Mouse (Mus musculus): ENCODE measurements at regions not wholly inside any gene's neighbourhood (a gene's known extent, or its start where the extent isn't known, plus 50 kb on each side); places are given as distances from the start of the nearest gene placed in this dataset.

DNA sequence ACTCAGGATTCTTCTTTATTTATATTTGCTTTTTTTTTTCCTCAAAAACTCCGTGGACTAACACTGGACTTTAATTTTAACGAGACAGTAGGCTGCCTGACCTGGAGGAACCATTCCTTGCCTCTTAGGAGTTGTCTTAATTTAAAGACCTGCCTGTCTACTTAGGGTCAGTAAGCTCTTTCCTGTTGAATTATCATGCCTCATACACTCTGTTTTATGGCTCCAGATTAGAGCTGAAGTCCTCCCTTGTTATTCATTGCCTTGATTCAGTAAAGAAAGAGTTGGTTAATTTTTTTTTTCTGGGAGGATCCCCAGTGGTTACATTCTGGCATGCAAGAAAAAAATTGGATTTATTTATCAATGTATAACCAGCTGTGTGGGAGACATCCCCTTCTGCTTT, 187.3 kb upstream of the Cdh6 start:
- H3K9ac ChIP-seq (ENCODE audit: low read depth, low read length) = no peak overlapping the region
- no peaks in the 10 kb centered on the region for H3K36me3 ChIP-seq (ENCODE audit: control insufficient read depth, insufficient read depth)
- no peaks in the 10 kb centered on the region for H3K9me3 ChIP-seq (ENCODE audit: control insufficient read depth)
- no peaks in the 10 kb centered on the region for H3K27me3 ChIP-seq (replicated peaks; ENCODE audit: control insufficient read depth, insufficient read depth, low read length)
- TF ChIP-seq CTCF (IDR thresholded peaks at IDR 0.05; ENCODE audit: low read depth) = no peak
- 30% methylated on average over 2 of the region's 2 CpGs for WGBS
- no peak overlapping the region for H3K4me2 ChIP-seq (replicated peaks; ENCODE audit: low read depth)
- H3K4me1 ChIP-seq (replicated peaks; ENCODE audit: control insufficient read depth, insufficient read depth, low read length) = no peaks in the 10 kb centered on the region
- H3K27ac ChIP-seq (ENCODE audit: low read depth, low read length) = no peak overlapping the region
- ATAC-seq = no peak
- no peak overlapping the region for H3K4me3 ChIP-seq (ENCODE audit: low read depth, low read length)

DNA sequence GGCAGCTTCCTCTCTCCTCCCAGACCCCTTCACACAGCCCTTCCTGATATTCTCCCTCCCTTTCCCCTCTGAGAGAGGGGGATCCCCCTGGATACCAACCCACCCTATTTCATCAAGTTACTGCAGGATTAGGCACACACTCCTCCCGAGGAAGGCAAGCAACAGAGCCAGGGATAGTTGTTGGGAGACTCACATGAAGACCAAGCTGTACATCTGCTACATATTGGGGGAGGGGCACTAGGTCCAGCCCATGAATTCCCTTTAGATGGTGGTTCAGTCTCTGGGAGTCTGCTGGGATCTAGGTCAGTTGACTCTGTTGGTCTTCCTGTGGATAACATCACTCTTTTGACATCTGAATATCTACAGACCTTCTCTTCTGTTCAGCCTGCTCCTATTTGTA, 185.6 kb upstream of the Cdh6 start:
- no peak overlapping the region for H3K4me2 ChIP-seq (replicated peaks; ENCODE audit: low read depth)
- H3K36me3 ChIP-seq (ENCODE audit: control insufficient read depth, insufficient read depth) = no peaks in the 10 kb centered on the region
- H3K27me3 ChIP-seq (replicated peaks; ENCODE audit: control insufficient read depth, insufficient read depth, low read length) = no peaks in the 10 kb centered on the region
- no peak for TF ChIP-seq CTCF (IDR thresholded peaks at IDR 0.05; ENCODE audit: low read depth)
- H3K4me1 ChIP-seq (replicated peaks; ENCODE audit: control insufficient read depth, insufficient read depth, low read length) = no peaks in the 10 kb centered on the region
- no peak for ATAC-seq
- no peak overlapping the region for H3K9ac ChIP-seq (ENCODE audit: low read depth, low read length)
- H3K9me3 ChIP-seq (ENCODE audit: control insufficient read depth) = no peaks in the 10 kb centered on the region
- WGBS = 30% methylated on average over 1 of the region's 1 CpGs
- H3K4me3 ChIP-seq (ENCODE audit: low read depth, low read length) = no peak overlapping the region
- no peak overlapping the region for H3K27ac ChIP-seq (ENCODE audit: low read depth, low read length)

DNA sequence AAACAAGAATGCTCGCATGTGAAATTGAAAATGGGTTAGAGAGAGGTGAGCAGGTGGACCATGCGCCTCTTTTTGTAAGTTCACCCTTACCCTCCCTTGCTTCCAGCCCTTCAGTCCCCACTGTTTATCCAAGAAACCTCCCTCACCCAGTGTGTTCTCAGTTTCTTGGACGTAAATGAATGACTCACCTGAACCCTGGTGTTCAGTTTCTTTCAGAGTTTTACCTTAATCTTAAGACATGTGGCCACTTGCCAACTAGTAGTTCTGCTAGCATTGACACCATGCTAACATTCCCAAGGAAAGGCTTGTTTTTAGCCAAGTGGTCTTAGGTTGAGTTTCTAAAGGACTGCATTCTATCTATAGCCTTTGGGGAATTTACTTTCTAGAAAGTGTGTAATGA, 176.8 kb upstream of the Cdh6 start:
- Histone ChIP-seq H3K27me3 (replicated peaks; ENCODE audit: control insufficient read depth, insufficient read depth, low read length) (no peaks in the 10 kb centered on the region), H3K4me1 (replicated peaks; ENCODE audit: control insufficient read depth, insufficient read depth, low read length) (no peaks in the 10 kb centered on the region), H3K4me2 (replicated peaks; ENCODE audit: low read depth) (no peak overlapping the region), H3K27ac (ENCODE audit: low read depth, low read length) (no peak overlapping the region), H3K4me3 (ENCODE audit: low read depth, low read length) (no peak overlapping the region), H3K9ac (ENCODE audit: low read depth, low read length) (no peak overlapping the region), H3K9me3 (ENCODE audit: control insufficient read depth) (no peaks in the 10 kb centered on the region), H3K36me3 (ENCODE audit: control insufficient read depth, insufficient read depth) (no peaks in the 10 kb centered on the region)
- 79% methylated on average over 3 of the region's 3 CpGs for WGBS
- TF ChIP-seq CTCF (IDR thresholded peaks at IDR 0.05; ENCODE audit: low read depth) = no peak
- no peak for ATAC-seq

DNA sequence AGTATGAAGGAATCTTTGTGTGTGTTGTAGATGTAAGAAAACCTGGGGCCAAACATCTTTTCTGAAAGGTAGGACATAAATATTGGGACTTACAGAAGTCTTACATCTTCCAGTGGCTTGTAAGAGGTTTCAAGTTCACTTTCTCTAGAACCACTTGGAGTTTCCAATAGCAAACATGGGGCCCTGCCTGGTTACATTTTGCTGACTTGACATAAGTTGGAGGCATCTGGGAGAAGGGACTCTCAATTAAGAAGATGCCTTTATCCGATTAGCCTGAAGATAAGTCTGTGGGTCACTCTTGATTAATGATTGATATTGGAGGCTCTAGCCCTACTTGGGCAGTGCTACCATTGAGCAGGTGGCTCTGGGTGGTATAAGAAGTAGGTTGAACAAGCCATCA, 162.9 kb upstream of the Cdh6 start:
- Histone ChIP-seq H3K27me3 (replicated peaks; ENCODE audit: control insufficient read depth, insufficient read depth, low read length) (no peaks in the 10 kb centered on the region), H3K27ac (ENCODE audit: low read depth, low read length) (no peak overlapping the region), H3K4me3 (ENCODE audit: low read depth, low read length) (no peak overlapping the region), H3K4me1 (replicated peaks; ENCODE audit: control insufficient read depth, insufficient read depth, low read length) (no peaks in the 10 kb centered on the region), H3K9me3 (ENCODE audit: control insufficient read depth) (no peaks in the 10 kb centered on the region), H3K36me3 (ENCODE audit: control insufficient read depth, insufficient read depth) (no peaks in the 10 kb centered on the region), H3K9ac (ENCODE audit: low read depth, low read length) (no peak overlapping the region), H3K4me2 (replicated peaks; ENCODE audit: low read depth) (no peak overlapping the region)
- no peak for ATAC-seq
- no peak for TF ChIP-seq CTCF (IDR thresholded peaks at IDR 0.05; ENCODE audit: low read depth)
- 83% methylated on average over 1 of the region's 1 CpGs for WGBS

DNA sequence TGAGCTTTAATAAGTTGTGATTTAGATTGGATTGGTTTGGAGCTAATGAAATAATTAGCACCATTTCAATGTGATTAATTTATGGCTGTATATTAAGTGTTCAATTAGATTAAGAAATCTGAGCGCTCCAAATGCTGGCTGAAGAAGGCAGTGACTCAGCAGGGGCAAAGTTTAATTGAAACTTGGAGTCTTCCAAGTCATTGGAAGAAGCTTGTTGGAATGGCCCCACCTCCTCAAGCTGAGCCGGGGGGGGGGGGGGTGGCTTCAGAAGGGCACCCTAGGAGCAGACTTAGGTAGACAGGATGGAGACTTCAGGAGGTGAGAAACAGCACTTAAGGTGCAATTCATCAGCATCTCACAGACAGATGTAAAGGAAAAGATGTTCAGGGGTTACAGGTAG, 151.0 kb upstream of the Cdh6 start:
- H3K27me3 ChIP-seq (replicated peaks; ENCODE audit: control insufficient read depth, insufficient read depth, low read length) = no peaks in the 10 kb centered on the region
- no peaks in the 10 kb centered on the region for H3K36me3 ChIP-seq (ENCODE audit: control insufficient read depth, insufficient read depth)
- H3K4me3 ChIP-seq (ENCODE audit: low read depth, low read length) = no peak overlapping the region
- no peak overlapping the region for H3K4me2 ChIP-seq (replicated peaks; ENCODE audit: low read depth)
- TF ChIP-seq CTCF (IDR thresholded peaks at IDR 0.05; ENCODE audit: low read depth) = no peak
- ATAC-seq = no peak
- WGBS = 48% methylated on average over 2 of the region's 2 CpGs
- no peak overlapping the region for H3K27ac ChIP-seq (ENCODE audit: low read depth, low read length)
- H3K9me3 ChIP-seq (ENCODE audit: control insufficient read depth) = no peaks in the 10 kb centered on the region
- H3K4me1 ChIP-seq (replicated peaks; ENCODE audit: control insufficient read depth, insufficient read depth, low read length) = no peaks in the 10 kb centered on the region
- H3K9ac ChIP-seq (ENCODE audit: low read depth, low read length) = no peak overlapping the region

DNA sequence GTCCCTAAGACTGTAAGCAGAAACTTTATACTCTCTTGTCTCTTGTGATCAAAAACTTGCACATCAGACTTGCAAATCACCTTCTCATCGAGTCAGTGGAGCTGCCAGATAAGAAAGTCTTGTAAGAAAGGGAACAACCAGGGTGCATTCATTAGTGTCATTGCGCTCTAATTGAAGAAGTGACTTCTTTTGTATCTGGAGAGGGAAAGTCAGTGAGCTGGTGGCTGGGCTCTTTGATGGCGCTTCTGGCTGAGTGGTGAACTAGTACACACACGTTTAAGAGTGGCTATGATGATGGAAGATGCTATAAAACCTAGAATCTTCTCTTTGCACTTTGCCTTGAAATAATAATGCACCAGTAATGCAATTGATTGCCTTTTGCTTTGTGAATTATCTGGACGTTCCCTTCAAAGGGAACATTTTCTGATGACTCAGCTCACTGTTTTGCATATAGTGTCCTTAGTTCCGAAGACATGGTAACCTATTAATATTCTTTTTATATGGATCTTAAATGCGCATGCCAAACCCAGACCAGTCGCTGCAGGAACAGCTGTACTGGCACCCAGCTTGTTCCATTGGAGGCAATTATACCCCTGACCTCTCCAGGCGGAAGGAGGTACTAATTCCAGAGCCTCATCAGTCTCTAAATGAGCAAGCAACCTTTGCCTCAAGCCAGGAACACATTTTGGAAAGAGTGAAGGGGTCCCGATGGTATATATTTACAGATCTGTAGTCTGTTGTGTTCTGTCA, 147.3 kb upstream of the Cdh6 start:
- TF ChIP-seq CTCF (IDR thresholded peaks at IDR 0.05; ENCODE audit: low read depth) = no peak
- no peak overlapping the region for H3K9ac ChIP-seq (ENCODE audit: low read depth, low read length)
- H3K27me3 ChIP-seq (replicated peaks; ENCODE audit: control insufficient read depth, insufficient read depth, low read length) = no peaks in the 10 kb centered on the region
- no peaks in the 10 kb centered on the region for H3K9me3 ChIP-seq (ENCODE audit: control insufficient read depth)
- H3K4me3 ChIP-seq (ENCODE audit: low read depth, low read length) = no peak overlapping the region
- H3K4me2 ChIP-seq (replicated peaks; ENCODE audit: low read depth) = no peak overlapping the region
- WGBS = 72% methylated on average over 10 of the region's 10 CpGs
- no peak overlapping the region for H3K27ac ChIP-seq (ENCODE audit: low read depth, low read length)
- H3K4me1 ChIP-seq (replicated peaks; ENCODE audit: control insufficient read depth, insufficient read depth, low read length) = no peaks in the 10 kb centered on the region
- no peak for ATAC-seq
- no peaks in the 10 kb centered on the region for H3K36me3 ChIP-seq (ENCODE audit: control insufficient read depth, insufficient read depth)

DNA sequence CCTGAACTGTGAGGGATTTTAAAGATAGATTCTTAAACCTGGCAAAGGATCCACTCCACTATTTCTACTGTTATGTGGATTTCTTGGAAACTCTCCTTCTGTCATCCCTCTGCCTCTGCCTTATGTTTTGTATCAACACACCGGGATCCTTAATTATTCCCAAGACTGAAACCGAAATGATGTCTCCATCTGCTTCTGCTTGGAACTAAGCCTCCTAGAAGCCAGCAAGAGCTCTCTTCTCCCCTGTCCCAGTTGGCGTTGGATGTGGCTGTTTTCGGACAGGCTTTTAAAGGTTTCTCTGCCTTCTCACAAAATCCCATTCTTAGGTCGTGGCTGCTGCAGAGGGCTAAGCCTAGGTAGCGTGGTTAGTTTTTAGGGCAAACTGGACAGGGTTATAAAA, 131.1 kb upstream of the Cdh6 start:
- no peak for TF ChIP-seq CTCF (IDR thresholded peaks at IDR 0.05; ENCODE audit: low read depth)
- H3K4me2 ChIP-seq (replicated peaks; ENCODE audit: low read depth) = no peak overlapping the region
- no peak overlapping the region for H3K27ac ChIP-seq (ENCODE audit: low read depth, low read length)
- WGBS = 70% methylated on average over 6 of the region's 6 CpGs
- ATAC-seq = no peak
- no peaks in the 10 kb centered on the region for H3K27me3 ChIP-seq (replicated peaks; ENCODE audit: control insufficient read depth, insufficient read depth, low read length)
- H3K4me1 ChIP-seq (replicated peaks; ENCODE audit: control insufficient read depth, insufficient read depth, low read length) = no peaks in the 10 kb centered on the region
- H3K36me3 ChIP-seq (ENCODE audit: control insufficient read depth, insufficient read depth) = no peaks in the 10 kb centered on the region
- no peaks in the 10 kb centered on the region for H3K9me3 ChIP-seq (ENCODE audit: control insufficient read depth)
- no peak overlapping the region for H3K4me3 ChIP-seq (ENCODE audit: low read depth, low read length)
- no peak overlapping the region for H3K9ac ChIP-seq (ENCODE audit: low read depth, low read length)
